Mouse (Mus musculus) heart, embryonic 11.5 days (tissue): ENCODE results near the gene Gsdma3. TPM values are rescaled to one million over a fixed set of nuclear protein-coding genes. Genes with fewer than 3 reads are reported as not detected.

Experiments used
- ATAC-seq: fragments of 200-750 bp; cut with Nextera tagmentation; replicated peaks from 2 replicates; pipeline ENCODE4 v1.8.0; 2017; ENCODE audit warnings: moderate library complexity; ENCODE audit not compliant: insufficient number of reproducible peaks, low FRiP score, low TSS enrichment
- H3K27ac ChIP-seq: fragments of 300-500 bp; sonication (generic); 2 replicates; pipeline ENCODE4 v1.5.1; 2014; ENCODE audit warnings: mild to moderate bottlenecking, low read depth, low read length
- H3K27me3 ChIP-seq: fragments of 300-500 bp; sonication (generic); 2 replicates; pipeline ENCODE4 v1.6.1; 2014; ENCODE audit warnings: mild to moderate bottlenecking, low read length, mixed read lengths; ENCODE audit not compliant: control insufficient read depth, insufficient read depth
- H3K36me3 ChIP-seq: fragments of 300-500 bp; sonication (generic); 2 replicates; pipeline ENCODE4 v1.6.1; 2014; ENCODE audit warnings: mild to moderate bottlenecking, low read length, moderate library complexity, mixed read lengths; ENCODE audit not compliant: control insufficient read depth, insufficient read depth
- H3K4me1 ChIP-seq: fragments of 300-500 bp; sonication (generic); 2 replicates; pipeline ENCODE4 v1.6.1; 2014; ENCODE audit warnings: low read length; ENCODE audit not compliant: control insufficient read depth, insufficient read depth
- H3K4me2 ChIP-seq: fragments of 300-500 bp; sonication (generic); 2 replicates; pipeline ENCODE4 v1.6.1; 2014; ENCODE audit warnings: mild to moderate bottlenecking, moderate library complexity
- H3K4me3 ChIP-seq: fragments of 300-500 bp; sonication (generic); 2 replicates; pipeline ENCODE4 v1.5.1; 2014; ENCODE audit warnings: low read depth, low read length
- H3K9ac ChIP-seq: fragments of 300-500 bp; sonication (generic); 2 replicates; pipeline ENCODE4 v1.6.1; 2014; ENCODE audit warnings: mild to moderate bottlenecking, low read depth, low read length, moderate library complexity
- H3K9me3 ChIP-seq: fragments of 300-500 bp; sonication (generic); replicated peaks from 2 replicates; pipeline ENCODE4 v1.6.1; 2016; ENCODE audit warnings: low read length; ENCODE audit not compliant: control insufficient read depth
- WGBS: fragments of 180-500 bp; shearing (Covaris S2); extraction: QIAGEN DNeasy Blood & Tissue Kit; methylation state at CpG from one replicate; pipeline ENCODE4 v1.1.7; 2014; ENCODE audit not compliant: insufficient replicate concordance; 5-methylcytosine and 5-hydroxymethylcytosine counted together
- polyA plus RNA-seq: library from polyadenylated mRNA; unstranded; fragments of >200 nt; fragmentation: Nextera tagmentation; extraction: Ambion mirVana; gene quantifications from 2 replicates; pipeline ENCODE4 v1.2.1, GENCODE M21; 2014

Gsdma3 gene
- polyA plus RNA-seq, 1 experiment from 2014 or later, result 0.14 TPM

DNA sequence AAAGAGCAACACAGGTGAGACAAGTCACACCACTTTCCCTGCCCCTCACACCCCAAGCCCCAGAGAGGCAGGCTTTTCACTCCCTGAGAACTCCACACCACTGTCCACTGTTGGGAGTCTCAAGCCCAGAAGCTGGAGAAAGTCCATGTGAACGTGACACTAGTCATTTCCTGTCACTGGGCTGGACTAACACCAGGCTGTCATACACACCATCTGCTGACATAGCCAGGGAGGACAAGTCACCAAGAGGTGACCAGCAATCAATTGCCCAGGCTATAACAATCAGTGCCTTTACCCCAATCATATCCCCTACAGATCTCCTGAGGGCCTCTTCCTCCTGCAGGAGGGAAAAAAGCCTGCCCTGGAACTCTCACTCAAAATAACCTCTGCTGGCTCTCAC, 42.0 kb upstream of the Gsdma3 start:
- H3K27me3 ChIP-seq, result no peaks in the 10 kb centered on the region
- ATAC-seq, result no peak
- peak overlapping the region; percentile 22; the same call in 1 of the 2 replicates for H3K27ac ChIP-seq
- no peaks in the 10 kb centered on the region for H3K9me3 ChIP-seq
- 0 out of 2 replicates have a peak overlapping the region, but pooled peaks have one; percentile 3 for H3K4me3 ChIP-seq
- 35% methylated on average over 1 of the region's 1 CpGs for WGBS
- H3K4me2 ChIP-seq, result peak overlapping the region; percentile 81
- peaks cover 7% of the 10 kb centered on the region for H3K36me3 ChIP-seq
- peaks cover 80% of the 10 kb centered on the region for H3K4me1 ChIP-seq
- H3K9ac ChIP-seq, result peak overlapping the region; percentile 34; the same call in 1 of the 2 replicates

DNA sequence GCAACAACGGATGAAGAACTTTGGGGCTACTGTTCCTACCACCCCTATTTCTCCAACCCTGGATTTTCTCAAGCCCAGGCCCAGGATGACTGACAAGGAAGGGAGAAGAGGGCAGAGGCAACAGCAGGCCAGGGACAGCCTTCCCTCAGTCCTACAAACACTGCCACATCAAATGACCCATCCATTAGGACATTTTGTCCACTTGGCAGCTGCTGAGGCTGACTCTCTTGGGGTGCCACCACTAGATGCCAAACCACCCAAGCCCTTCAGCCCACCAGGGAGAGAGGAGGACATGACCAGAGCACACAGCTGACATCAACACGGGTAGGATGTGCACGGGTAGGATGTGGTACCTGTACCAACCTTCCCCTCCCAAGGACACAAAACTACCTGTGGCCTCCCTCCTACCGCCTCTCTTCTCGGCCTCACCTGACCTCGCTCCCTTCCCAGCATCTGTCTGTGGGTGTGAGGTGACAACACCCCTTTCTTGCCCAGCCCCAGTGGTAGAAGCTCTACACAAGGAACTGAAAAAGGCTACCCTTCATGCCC, 41.5 kb upstream of the Gsdma3 start:
- WGBS, result 95% methylated on average over 6 of the region's 6 CpGs
- no peak overlapping the region for H3K27ac ChIP-seq
- H3K27me3 ChIP-seq, result no peaks in the 10 kb centered on the region
- peak overlapping the region; percentile 81 for H3K4me2 ChIP-seq
- peaks cover 7% of the 10 kb centered on the region for H3K36me3 ChIP-seq
- H3K9me3 ChIP-seq, result no peaks in the 10 kb centered on the region
- peak overlapping the region; percentile 34 for H3K9ac ChIP-seq
- ATAC-seq, result no peak
- H3K4me3 ChIP-seq, result no peak overlapping the region
- peaks cover 80% of the 10 kb centered on the region for H3K4me1 ChIP-seq

DNA sequence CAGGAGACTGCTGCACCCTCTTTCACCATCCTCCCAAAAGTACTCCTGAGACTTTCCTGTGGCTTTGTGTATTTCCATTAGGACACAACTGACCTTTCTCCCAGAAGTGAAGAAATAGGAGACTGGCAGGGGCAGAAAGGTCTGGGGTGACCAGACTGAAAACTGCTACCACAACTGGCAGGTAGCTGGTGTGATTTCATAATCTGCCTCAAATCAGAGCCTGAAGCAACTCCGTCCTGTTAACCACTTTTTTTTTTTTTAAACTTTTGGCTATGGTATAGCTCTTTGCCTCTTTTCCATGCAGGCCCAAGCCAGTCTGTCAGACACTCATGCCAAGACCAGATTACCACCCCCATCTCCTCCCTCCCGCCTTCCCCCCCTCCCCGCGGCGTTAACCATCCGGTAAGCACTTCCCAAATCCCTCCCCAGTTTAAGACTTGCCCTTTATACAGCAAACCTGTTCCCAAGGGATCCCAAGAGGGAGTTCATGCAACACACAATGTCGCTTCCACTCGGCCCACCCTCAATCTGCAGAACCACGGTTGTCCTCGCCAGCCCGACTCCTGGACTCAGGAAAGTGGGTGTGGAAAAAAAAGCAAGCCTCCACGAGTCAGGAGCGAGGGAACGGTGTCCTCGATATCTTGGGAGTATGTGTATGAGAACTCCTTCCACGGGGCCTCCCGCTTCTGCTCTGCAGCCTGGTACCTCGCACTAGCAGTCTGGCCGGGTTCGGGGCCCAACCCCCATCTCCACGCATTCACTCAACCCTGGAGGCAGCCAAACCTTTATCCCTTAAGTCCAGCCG, 39.9 kb upstream of the Gsdma3 start:
- H3K4me1 ChIP-seq, result peaks cover 65% of the 10 kb centered on the region
- H3K4me2 ChIP-seq, result peak overlapping the region; percentile 81
- ATAC-seq, result peak; percentile 8; the same call in 1 of the 2 replicates
- H3K36me3 ChIP-seq, result peaks cover 7% of the 10 kb centered on the region
- H3K9me3 ChIP-seq, result no peaks in the 10 kb centered on the region
- peak overlapping the region; percentile 91 for H3K9ac ChIP-seq
- peak overlapping the region; percentile 97 for H3K4me3 ChIP-seq
- WGBS, result under 1% methylated on average over 22 of the region's 22 CpGs
- H3K27ac ChIP-seq, result peak overlapping the region; percentile 96
- no peaks in the 10 kb centered on the region for H3K27me3 ChIP-seq

DNA sequence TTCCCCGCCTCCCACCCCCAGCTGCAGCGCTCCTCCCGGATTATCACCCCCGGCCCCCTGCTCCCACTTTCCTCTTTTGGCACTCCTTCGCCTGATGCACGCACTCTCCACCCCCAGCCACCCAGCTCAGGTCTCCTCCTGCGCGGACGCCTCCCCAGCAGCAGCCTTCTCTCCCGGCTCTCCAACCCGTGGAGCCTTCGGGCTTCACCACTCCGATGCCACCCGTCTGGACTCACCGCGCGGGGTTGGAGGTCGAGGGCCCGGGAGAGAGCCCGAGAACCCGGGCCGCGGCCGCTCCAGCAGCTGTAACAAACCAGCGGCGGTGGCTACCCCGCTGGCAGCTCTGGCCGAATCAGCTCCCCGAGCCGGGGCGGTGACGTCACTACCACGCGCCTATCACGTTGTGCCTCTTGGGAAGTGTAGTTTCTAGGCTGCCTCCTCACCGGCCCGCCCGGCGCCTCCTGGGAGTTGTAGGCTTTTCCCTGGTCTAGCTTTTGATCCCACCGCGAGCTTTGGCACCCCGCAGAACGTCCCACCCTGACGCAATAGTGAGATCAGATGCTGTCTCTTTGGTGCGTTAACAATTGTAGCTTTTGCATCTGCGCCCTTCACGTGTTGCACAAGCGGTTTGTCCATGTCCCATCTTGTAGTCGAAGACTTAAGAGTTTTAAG, 39.1 kb upstream of the Gsdma3 start, which contains the start of gene Ormdl3:
Gene Ormdl3, minus strand, starts transcription at position 477 of the 672 bp plus-strand sequence.
- peak; percentile 82 for ATAC-seq
- H3K27ac ChIP-seq, result peak within 1 kb of the TSS; percentile 96
- peak within 1 kb of the TSS; percentile 97 for H3K4me3 ChIP-seq
- H3K4me1 ChIP-seq, result peaks cover 60% of the 10 kb centered on the region
- H3K9me3 ChIP-seq, result no peaks in the 10 kb centered on the region
- H3K4me2 ChIP-seq, result peak within 1 kb of the TSS; percentile 81
- H3K9ac ChIP-seq, result peak within 1 kb of the TSS; percentile 91
- under 1% methylated on average over 49 of the region's 49 CpGs for WGBS
- peaks cover 7% of the 10 kb centered on the region for H3K36me3 ChIP-seq
- no peaks in the 10 kb centered on the region for H3K27me3 ChIP-seq

DNA sequence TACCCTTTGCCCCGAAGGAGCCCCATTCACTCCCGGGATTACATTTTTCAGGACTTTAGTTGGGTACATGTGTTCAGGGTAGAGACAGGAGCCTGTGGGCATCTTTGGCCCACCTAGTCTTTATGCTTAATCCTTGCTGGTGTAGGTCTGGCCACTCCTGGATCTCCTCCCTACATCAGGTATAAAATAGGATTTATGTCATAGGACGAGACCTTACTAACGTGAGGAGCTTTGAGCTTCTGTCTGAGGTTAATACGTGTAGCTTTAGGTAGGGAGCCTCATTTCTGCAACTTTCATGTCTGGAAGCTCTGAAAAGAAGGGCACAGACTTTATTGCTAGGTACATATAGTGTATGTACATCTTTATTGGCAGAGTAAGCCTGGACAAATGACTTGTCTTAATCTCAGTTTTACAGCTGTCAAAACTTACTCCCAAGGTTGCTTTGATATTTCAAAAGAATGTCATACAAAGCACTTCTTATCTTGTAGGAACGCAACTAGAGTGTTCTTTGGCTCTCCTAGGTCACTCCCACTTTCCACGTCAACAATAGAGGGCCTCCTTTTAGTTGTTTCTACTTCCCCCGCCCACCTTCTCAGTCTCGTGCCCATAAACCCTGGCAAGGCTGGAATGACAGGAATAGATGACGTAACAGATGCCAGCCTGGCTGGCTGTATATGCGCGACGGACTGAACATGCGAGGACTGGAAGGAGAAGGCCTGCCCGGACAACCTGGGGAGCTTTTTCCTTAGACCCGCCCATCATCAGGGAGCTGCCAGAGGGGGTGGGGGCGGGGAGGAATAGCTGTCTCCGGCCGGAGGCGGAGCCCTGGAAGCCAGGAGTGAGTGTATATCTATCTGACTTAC, 38.2 kb upstream of the Gsdma3 start:
- Histone ChIP-seq H3K4me1 (peaks cover 57% of the 10 kb centered on the region), H3K4me2 (peak overlapping the region; percentile 81), H3K27me3 (no peaks in the 10 kb centered on the region), H3K36me3 (peaks cover 1% of the 10 kb centered on the region), H3K9me3 (no peaks in the 10 kb centered on the region), H3K27ac (peak overlapping the region; percentile 96), H3K9ac (peak overlapping the region; percentile 91), H3K4me3 (peak overlapping the region; percentile 97)
- 5% methylated on average over 20 of the region's 20 CpGs for WGBS
- ATAC-seq, result peak; percentile 51

DNA sequence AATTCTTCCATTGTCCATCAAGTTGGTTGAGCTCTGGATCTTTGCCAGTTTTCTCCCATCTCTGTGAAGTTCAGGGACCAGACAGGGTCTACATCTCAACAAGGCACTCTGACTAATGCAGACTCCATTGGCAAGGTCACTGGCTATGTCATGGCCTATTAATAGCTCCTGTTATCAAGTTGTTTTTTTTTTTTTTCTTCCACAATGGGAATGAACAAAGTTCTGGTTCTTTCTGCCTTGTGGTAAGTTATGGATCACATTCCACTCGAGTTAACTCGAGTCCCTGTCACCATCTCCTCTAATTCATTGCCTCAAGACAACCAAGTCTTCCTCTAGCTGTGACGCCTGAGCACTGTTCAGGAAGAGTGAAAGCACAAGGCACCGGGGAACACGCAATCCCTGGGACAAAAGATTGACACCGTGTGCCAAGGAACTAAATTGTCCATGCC, 37.3 kb upstream of the Gsdma3 start:
- H3K27ac ChIP-seq, result peak overlapping the region; percentile 96
- no peaks in the 10 kb centered on the region for H3K9me3 ChIP-seq
- no peak for ATAC-seq
- H3K36me3 ChIP-seq, result no peaks in the 10 kb centered on the region
- H3K9ac ChIP-seq, result peak overlapping the region; percentile 12; the same call in 1 of the 2 replicates
- no peaks in the 10 kb centered on the region for H3K27me3 ChIP-seq
- H3K4me3 ChIP-seq, result peak overlapping the region; percentile 97
- H3K4me2 ChIP-seq, result peak overlapping the region; percentile 81
- H3K4me1 ChIP-seq, result peaks cover 52% of the 10 kb centered on the region
- WGBS, result 32% methylated on average over 6 of the region's 6 CpGs

DNA sequence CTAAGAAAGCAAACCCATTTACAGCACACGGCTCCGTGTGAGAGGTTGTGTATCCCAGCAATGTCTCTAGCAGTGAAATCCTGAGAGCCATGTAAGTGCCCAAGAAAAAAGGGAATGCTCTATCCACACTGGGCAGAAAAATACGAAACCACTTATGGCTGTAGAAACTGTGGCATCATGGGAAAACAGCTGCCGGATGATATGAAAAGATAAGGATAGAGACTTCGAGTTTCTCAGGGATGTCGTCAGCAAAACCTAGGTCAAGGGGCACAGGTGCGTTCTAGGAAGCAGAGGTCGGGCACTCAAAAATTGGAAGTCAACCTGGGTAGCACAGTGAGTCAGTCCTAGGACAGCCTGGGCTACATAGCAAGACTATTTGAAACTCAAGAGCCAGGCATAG, 36.9 kb upstream of the Gsdma3 start:
- H3K4me3 ChIP-seq, result no peak overlapping the region
- H3K9me3 ChIP-seq, result no peaks in the 10 kb centered on the region
- H3K4me1 ChIP-seq, result peaks cover 48% of the 10 kb centered on the region
- H3K4me2 ChIP-seq, result peak overlapping the region; percentile 81
- H3K9ac ChIP-seq, result peak overlapping the region; percentile 12; the same call in 1 of the 2 replicates
- no peaks in the 10 kb centered on the region for H3K27me3 ChIP-seq
- 69% methylated on average over 8 of the region's 8 CpGs for WGBS
- no peak for ATAC-seq
- no peaks in the 10 kb centered on the region for H3K36me3 ChIP-seq
- H3K27ac ChIP-seq, result peak overlapping the region; percentile 96
